Mouse (Mus musculus): ENCODE data around the gene Cysltr2. TPM values are rescaled to one million over a fixed set of nuclear protein-coding genes. Genes with fewer than 3 reads are reported as not detected.

The Cysltr2 gene
- total and polyA plus RNA-seq, 2 experiments = 0.77 to 1.1 TPM

- no peak overlapping the region for H3K27ac ChIP-seq (replicated peaks; ENCODE audit: insufficient read depth, low read depth, low read length)
- no peak for TF ChIP-seq POLR2A (IDR thresholded peaks at IDR 0.05; ENCODE audit: extremely low read depth, insufficient read depth, low read length)
- TF ChIP-seq CTCF (IDR thresholded peaks at IDR 0.05; ENCODE audit: low read depth, low read length) = no peak
- no peaks in the 10 kb centered on the region for H3K27me3 ChIP-seq (ENCODE audit: control insufficient read depth, insufficient read depth, low read length)
- WGBS = 50% methylated on average over 9 of the region's 9 CpGs
- H3K4me3 ChIP-seq (ENCODE audit: insufficient read depth, low read depth, low read length) = no peak overlapping the region
- no peaks in the 10 kb centered on the region; the same call in 1 of the 2 replicates for H3K4me1 ChIP-seq (ENCODE audit: control insufficient read depth, insufficient read depth, low read length)
- H3K79me2 ChIP-seq (ENCODE audit: control insufficient read depth, insufficient read depth, low read length) = no peaks in the 10 kb centered on the region
- no peaks in the 10 kb centered on the region for H3K36me3 ChIP-seq (ENCODE audit: control insufficient read depth, insufficient read depth, low read length)
- H3K9ac ChIP-seq (ENCODE audit: low read depth, low read length) = no peak overlapping the region
- peak; percentile 37 for DNase-seq (ENCODE audit: extremely low read depth, low read depth, low spot score)
Observed at GRCm38 (mm10) chr14:73013723-73014544, 35.0 kb downstream of the Cysltr2 start.

GRCm38 (mm10) chr14:73001814-73002213 lies 47.1 kb downstream of the Cysltr2 start:
- Histone ChIP-seq H3K27me3 (ENCODE audit: control insufficient read depth, insufficient read depth, low read length) (no peaks in the 10 kb centered on the region), H3K9ac (ENCODE audit: low read depth, low read length) (no peak overlapping the region), H3K36me3 (ENCODE audit: control insufficient read depth, insufficient read depth, low read length) (no peaks in the 10 kb centered on the region), H3K4me3 (ENCODE audit: insufficient read depth, low read depth, low read length) (no peak overlapping the region), H3K79me2 (ENCODE audit: control insufficient read depth, insufficient read depth, low read length) (no peaks in the 10 kb centered on the region), H3K4me1 (ENCODE audit: control insufficient read depth, insufficient read depth, low read length) (no peaks in the 10 kb centered on the region), H3K27ac (replicated peaks; ENCODE audit: insufficient read depth, low read depth, low read length) (no peak overlapping the region)
- DNase-seq (ENCODE audit: extremely low read depth, low read depth, low spot score) = no peak
- no peak for TF ChIP-seq POLR2A (IDR thresholded peaks at IDR 0.05; ENCODE audit: extremely low read depth, insufficient read depth, low read length)
- no peak for TF ChIP-seq CTCF (IDR thresholded peaks at IDR 0.05; ENCODE audit: low read depth, low read length)
- 92% methylated on average over 4 of the region's 4 CpGs for WGBS

GRCm38 (mm10) chr14:73000325-73000724 lies 48.6 kb downstream of the Cysltr2 start:
- Histone ChIP-seq H3K27ac (replicated peaks; ENCODE audit: insufficient read depth, low read depth, low read length) (no peak overlapping the region), H3K27me3 (ENCODE audit: control insufficient read depth, insufficient read depth, low read length) (no peaks in the 10 kb centered on the region), H3K4me3 (ENCODE audit: insufficient read depth, low read depth, low read length) (no peak overlapping the region), H3K79me2 (ENCODE audit: control insufficient read depth, insufficient read depth, low read length) (no peaks in the 10 kb centered on the region), H3K36me3 (ENCODE audit: control insufficient read depth, insufficient read depth, low read length) (no peaks in the 10 kb centered on the region), H3K9ac (ENCODE audit: low read depth, low read length) (no peak overlapping the region), H3K4me1 (ENCODE audit: control insufficient read depth, insufficient read depth, low read length) (no peaks in the 10 kb centered on the region)
- TF ChIP-seq CTCF (IDR thresholded peaks at IDR 0.05; ENCODE audit: low read depth, low read length) (peak; percentile 67), POLR2A (IDR thresholded peaks at IDR 0.05; ENCODE audit: extremely low read depth, insufficient read depth, low read length) (no peak)
- peak; percentile 67 for DNase-seq (ENCODE audit: extremely low read depth, low read depth, low spot score)
- 28% methylated on average over 10 of the region's 10 CpGs for WGBS

GRCm38 (mm10) chr14:72998111-72998510 lies 50.8 kb downstream of the Cysltr2 start:
- Histone ChIP-seq H3K9ac (ENCODE audit: low read depth, low read length) (no peak overlapping the region), H3K4me1 (ENCODE audit: control insufficient read depth, insufficient read depth, low read length) (no peaks in the 10 kb centered on the region; the same call in 1 of the 2 replicates), H3K36me3 (ENCODE audit: control insufficient read depth, insufficient read depth, low read length) (no peaks in the 10 kb centered on the region), H3K4me3 (ENCODE audit: insufficient read depth, low read depth, low read length) (no peak overlapping the region), H3K27me3 (ENCODE audit: control insufficient read depth, insufficient read depth, low read length) (no peaks in the 10 kb centered on the region), H3K27ac (replicated peaks; ENCODE audit: insufficient read depth, low read depth, low read length) (no peak overlapping the region), H3K79me2 (ENCODE audit: control insufficient read depth, insufficient read depth, low read length) (no peaks in the 10 kb centered on the region)
- TF ChIP-seq POLR2A (IDR thresholded peaks at IDR 0.05; ENCODE audit: extremely low read depth, insufficient read depth, low read length) (no peak), CTCF (IDR thresholded peaks at IDR 0.05; ENCODE audit: low read depth, low read length) (no peak)
- no peak for DNase-seq (ENCODE audit: extremely low read depth, low read depth, low spot score)
- 87% methylated on average over 6 of the region's 6 CpGs for WGBS

GRCm38 (mm10) chr14:72986044-72986443 lies 62.9 kb downstream of the Cysltr2 start:
- no peak for DNase-seq (ENCODE audit: extremely low read depth, low read depth, low spot score)
- H3K4me1 ChIP-seq (ENCODE audit: control insufficient read depth, insufficient read depth, low read length) = no peaks in the 10 kb centered on the region
- H3K36me3 ChIP-seq (ENCODE audit: control insufficient read depth, insufficient read depth, low read length) = no peaks in the 10 kb centered on the region
- H3K4me3 ChIP-seq (ENCODE audit: insufficient read depth, low read depth, low read length) = no peak overlapping the region
- no peak overlapping the region for H3K9ac ChIP-seq (ENCODE audit: low read depth, low read length)
- no peaks in the 10 kb centered on the region for H3K79me2 ChIP-seq (ENCODE audit: control insufficient read depth, insufficient read depth, low read length)
- no peaks in the 10 kb centered on the region for H3K27me3 ChIP-seq (ENCODE audit: control insufficient read depth, insufficient read depth, low read length)
- no peak for TF ChIP-seq POLR2A (IDR thresholded peaks at IDR 0.05; ENCODE audit: extremely low read depth, insufficient read depth, low read length)
- no peak for TF ChIP-seq CTCF (IDR thresholded peaks at IDR 0.05; ENCODE audit: low read depth, low read length)
- WGBS = 76% methylated on average over 2 of the region's 2 CpGs
- H3K27ac ChIP-seq (replicated peaks; ENCODE audit: insufficient read depth, low read depth, low read length) = no peak overlapping the region

- no peak overlapping the region for H3K9ac ChIP-seq (ENCODE audit: low read depth, low read length)
- no peak for DNase-seq (ENCODE audit: extremely low read depth, low read depth, low spot score)
- no peaks in the 10 kb centered on the region for H3K79me2 ChIP-seq (ENCODE audit: control insufficient read depth, insufficient read depth, low read length)
- WGBS = 93% methylated on average over 5 of the region's 5 CpGs
- no peak overlapping the region for H3K4me3 ChIP-seq (ENCODE audit: insufficient read depth, low read depth, low read length)
- no peaks in the 10 kb centered on the region for H3K27me3 ChIP-seq (ENCODE audit: control insufficient read depth, insufficient read depth, low read length)
- no peak overlapping the region for H3K27ac ChIP-seq (replicated peaks; ENCODE audit: insufficient read depth, low read depth, low read length)
- no peaks in the 10 kb centered on the region for H3K36me3 ChIP-seq (ENCODE audit: control insufficient read depth, insufficient read depth, low read length)
- no peaks in the 10 kb centered on the region for H3K4me1 ChIP-seq (ENCODE audit: control insufficient read depth, insufficient read depth, low read length)
- no peak for TF ChIP-seq CTCF (IDR thresholded peaks at IDR 0.05; ENCODE audit: low read depth, low read length)
- no peak for TF ChIP-seq POLR2A (IDR thresholded peaks at IDR 0.05; ENCODE audit: extremely low read depth, insufficient read depth, low read length)
Observed at GRCm38 (mm10) chr14:72985113-72985512, 63.8 kb downstream of the Cysltr2 start.

Measured in liver, adult 2 months (tissue).